Mouse (Mus musculus) lung, adult 2 months (tissue): Measurements from ENCODE around the gene Saysd1.

ENCODE experiments used
- CTCF ChIP-seq: fragments of 200-500 bp; IDR thresholded peaks from 2 replicates; pipeline ENCODE4 v1.5.1; 2011; ENCODE audit warnings: mild to moderate bottlenecking, low read length, control low read depth; ENCODE audit not compliant: insufficient read depth
- POLR2A ChIP-seq: fragments of 200-500 bp; IDR thresholded peaks from 2 replicates; pipeline ENCODE4 v1.6.1; 2011; ENCODE audit warnings: low read depth, mild to moderate bottlenecking, control low read depth, low read length, borderline replicate concordance; ENCODE audit errors: extremely low read depth

DNA sequence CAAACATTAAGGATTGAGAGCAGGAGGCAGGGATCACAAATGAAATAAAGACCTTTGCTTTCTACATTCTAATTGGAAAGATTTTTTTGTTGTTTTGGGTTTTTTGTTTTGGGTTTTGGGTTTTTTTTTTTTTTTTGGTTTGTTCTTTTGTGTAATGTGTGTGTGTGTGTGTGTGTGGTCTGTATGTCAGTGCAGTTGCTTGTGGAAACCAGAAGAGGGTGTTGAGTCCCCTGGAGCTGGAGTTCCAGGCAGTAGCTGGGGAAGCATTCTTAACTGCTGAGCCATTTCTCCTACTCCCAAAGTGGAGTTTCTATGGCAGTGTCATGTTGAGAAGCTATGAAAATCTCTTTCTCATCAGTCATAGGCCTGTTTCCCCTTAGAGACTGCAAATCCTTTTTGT lies 54.0 kb downstream of the Saysd1 start:
- TF ChIP-seq POLR2A (no peak), CTCF (no peak)
